Comparison of ENCODE assay signal across 13 mouse cellular contexts in the genomic region with DNA sequence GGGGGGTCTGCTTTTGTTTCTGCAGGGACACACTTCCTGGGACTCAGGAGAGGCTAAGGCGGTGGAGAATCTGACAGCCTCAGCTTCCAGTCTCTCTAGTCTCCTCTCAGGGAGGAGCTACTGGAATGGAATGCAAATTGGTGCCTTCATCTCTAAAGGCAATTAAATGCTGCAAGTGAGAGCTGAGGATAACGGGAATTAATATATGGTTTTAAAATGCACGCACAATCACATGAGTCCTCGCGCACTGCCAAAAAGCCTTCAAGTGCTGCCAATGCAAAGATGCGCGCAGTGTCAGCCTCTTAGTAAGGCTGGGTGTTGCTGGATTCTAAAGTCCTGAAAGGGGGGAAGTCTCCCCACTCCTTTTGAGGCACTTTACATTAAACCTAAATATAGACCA. TPM values are rescaled to one million over a fixed set of nuclear protein-coding genes. Genes with fewer than 3 reads are reported as not detected.
DNase-seq lines count a peak whose midpoint lies in the region; ATAC-seq and TF ChIP-seq lines count a peak whose summit lies in the region.
"Had no signal": no experiment of that assay in that cellular context is flagged by ENCODE, and none has a peak within 500 bp of the region (broad histone marks: within the 10 kb centered on the region; RNA-seq: fewer than 3 reads in every experiment).

No protein-coding gene starts in this region.

- intact Hi-C loops in gastrocnemius, adult 2 months (cut with DNase I): no loop called here

- H3K4me3 ChIP-seq in forebrain, postnatal 0 days (ENCODE audit: low read depth, low read length): no peak overlapping the region
- H3K4me3 ChIP-seq in midbrain, embryonic 13.5 days (replicated peaks): no peak overlapping the region
- no peak overlapping the region for H3K4me3 ChIP-seq in gastrocnemius, adult 2 months
- H3K4me3 ChIP-seq: heart, adult 2 months; liver, embryonic 13.5 days had no signal

- DNase-seq in retina, postnatal 1 day: peak; percentile 35
- no peak for DNase-seq in retina, embryonic 14.5 days (ENCODE audit: low spot score)
- peak; percentile 77 for DNase-seq in forebrain, postnatal 0 days
- no peak for DNase-seq in cerebellum, adult 18-20 months
- DNase-seq in gastrocnemius, adult 2 months: no peak
- no peak for DNase-seq in ovary, postnatal 14 days (ENCODE audit: low spot score)
- DNase-seq: heart, adult 2 months; heart, postnatal 10 days; liver, embryonic 13.5 days; lung, postnatal 4 days; right cerebral cortex, postnatal 14 days had no signal

- peak; percentile 63 for ATAC-seq in forebrain, postnatal 0 days
- ATAC-seq in midbrain, embryonic 13.5 days: peak; percentile 57
- ATAC-seq: CD4-positive, CD25-positive, alpha-beta regulatory T cell, adult 4 months had no signal

- peaks cover 10% of the 10 kb centered on the region for H3K36me3 ChIP-seq in forebrain, postnatal 0 days (ENCODE audit: insufficient read depth)
- H3K36me3 ChIP-seq in midbrain, embryonic 13.5 days: peaks cover 8% of the 10 kb centered on the region; the same call in 1 of the 2 replicates
- H3K36me3 ChIP-seq: liver, embryonic 13.5 days had no signal

- peaks cover 34% of the 10 kb centered on the region for H3K4me1 ChIP-seq in forebrain, postnatal 0 days (ENCODE audit: insufficient read depth)
- H3K4me1 ChIP-seq in midbrain, embryonic 13.5 days (replicated peaks): peaks cover 45% of the 10 kb centered on the region
- H3K4me1 ChIP-seq: liver, embryonic 13.5 days had no signal

- H3K4me2 ChIP-seq in forebrain, postnatal 0 days (ENCODE audit: low read depth): 0 out of 2 replicates have a peak overlapping the region, but pooled peaks have one; percentile 14
- 0 out of 2 replicates have a peak overlapping the region, but pooled peaks have one; percentile 5 for H3K4me2 ChIP-seq in midbrain, embryonic 13.5 days (replicated peaks)
- H3K4me2 ChIP-seq: liver, embryonic 13.5 days had no signal

- H3K27me3 ChIP-seq in forebrain, postnatal 0 days (ENCODE audit: insufficient read depth, low read length): no peaks in the 10 kb centered on the region
- no peaks in the 10 kb centered on the region for H3K27me3 ChIP-seq in midbrain, embryonic 13.5 days
- H3K27me3 ChIP-seq: liver, embryonic 13.5 days had no signal

- WGBS in forebrain, postnatal 0 days: 24% methylated on average over 7 of the region's 7 CpGs
- 39% methylated on average over 7 of the region's 7 CpGs for WGBS in midbrain, embryonic 13.5 days

- TF ChIP-seq CTCF in forebrain, postnatal 0 days (IDR thresholded peaks at IDR 0.05; ENCODE audit: low read depth): no peak
- no peak for TF ChIP-seq CTCF in gastrocnemius, adult 2 months (IDR thresholded peaks at IDR 0.05)

- H3K9me3 ChIP-seq in forebrain, postnatal 0 days (ENCODE audit: low read length): no peaks in the 10 kb centered on the region
- no peaks in the 10 kb centered on the region for H3K9me3 ChIP-seq in midbrain, embryonic 13.5 days
- H3K9me3 ChIP-seq: liver, embryonic 13.5 days had no signal

- peak overlapping the region; percentile 79 for H3K27ac ChIP-seq in forebrain, postnatal 0 days (ENCODE audit: low read depth, low read length)
- H3K27ac ChIP-seq in midbrain, embryonic 13.5 days: peak overlapping the region; percentile 74
- no peak overlapping the region for H3K27ac ChIP-seq in gastrocnemius, adult 2 months
- H3K27ac ChIP-seq: heart, adult 2 months; liver, embryonic 13.5 days had no signal

- 0 out of 2 replicates have a peak overlapping the region, but pooled peaks have one; percentile 10 for H3K9ac ChIP-seq in forebrain, postnatal 0 days
- H3K9ac ChIP-seq in midbrain, embryonic 13.5 days (replicated peaks): 0 out of 2 replicates have a peak overlapping the region, but pooled peaks have one; percentile 2
- H3K9ac ChIP-seq: liver, embryonic 13.5 days had no signal

RNA-seq across cellular contexts. Expression of gene Nin, which starts 42.6 kb away (rescaled TPM):
- total RNA-seq in forebrain, postnatal 0 days (2014; rRNA removed): 28.4 and 36.9 TPM in 2 replicates
- 5.6 and 8.5 TPM in 2 replicates for polyA plus RNA-seq in forebrain, postnatal 0 days (2015; fragmentation: Nextera tagmentation; extraction: Ambion mirVana)
- 14.9 and 16.6 TPM in 2 replicates for polyA plus RNA-seq in midbrain, embryonic 13.5 days (2015; fragmentation: Nextera tagmentation; extraction: Ambion mirVana)
- 10 to 100 TPM; 23.6 to 24.6 TPM for total RNA-seq in gastrocnemius, adult 2 months (2021)

Comparison
In these comparisons a context has a peak if more than half of its experiments do, and no peak if none do; other contexts are left out.
1. DNase-seq: peak in retina, postnatal 1 day (single experiment) and forebrain, postnatal 0 days (single experiment); none in retina, embryonic 14.5 days (single experiment), cerebellum, adult 18-20 months (0 of 2), gastrocnemius, adult 2 months (single experiment) and ovary, postnatal 14 days (single experiment).